Mouse (Mus musculus) hindbrain, embryonic 16.5 days (tissue): ENCODE measurements around the gene Ston2. TPM values are rescaled to one million over a fixed set of nuclear protein-coding genes. Genes with fewer than 3 reads are reported as not detected.

ENCODE experiments used
- ATAC-seq: fragments of 200-750 bp; cut with Nextera tagmentation; 2 replicates; pipeline ENCODE4 v1.8.0; 2017; ENCODE audit warnings: moderate TSS enrichment, moderate library complexity
- H3K27ac ChIP-seq: fragments of 300-500 bp; sonication (generic); 2 replicates; pipeline ENCODE4 v1.5.1; 2014; ENCODE audit warnings: low read depth, mild to moderate bottlenecking, control low read depth, low read length, moderate library complexity
- H3K27me3 ChIP-seq: fragments of 300-500 bp; sonication (generic); replicated peaks from 2 replicates; pipeline ENCODE4 v1.6.1; 2014; ENCODE audit warnings: low read length; ENCODE audit not compliant: control insufficient read depth, insufficient read depth
- H3K36me3 ChIP-seq: fragments of 300-500 bp; sonication (generic); 2 replicates; pipeline ENCODE4 v1.6.1; 2014; ENCODE audit warnings: mild to moderate bottlenecking, low read length, moderate library complexity, mixed read lengths; ENCODE audit not compliant: control insufficient read depth, insufficient read depth
- H3K4me1 ChIP-seq: fragments of 300-500 bp; sonication (generic); 2 replicates; pipeline ENCODE4 v1.6.1; 2014; ENCODE audit warnings: low read depth, low read length; ENCODE audit not compliant: control insufficient read depth, insufficient read depth
- H3K4me2 ChIP-seq: fragments of 300-500 bp; sonication (generic); 2 replicates; pipeline ENCODE4 v1.6.1; 2014; ENCODE audit warnings: mild to moderate bottlenecking, low read length, control low read depth, moderate library complexity
- H3K4me3 ChIP-seq: fragments of 300-500 bp; sonication (generic); 2 replicates; pipeline ENCODE4 v1.5.1; 2014; ENCODE audit warnings: mild to moderate bottlenecking, low read length, control low read depth, moderate library complexity
- H3K9ac ChIP-seq: fragments of 300-500 bp; sonication (generic); 2 replicates; pipeline ENCODE4 v1.6.1; 2014; ENCODE audit warnings: low read depth, mild to moderate bottlenecking, control low read depth, low read length, moderate library complexity
- H3K9me3 ChIP-seq: fragments of 300-500 bp; sonication (generic); 2 replicates; pipeline ENCODE4 v1.6.1; 2014; ENCODE audit warnings: mild to moderate bottlenecking, low read length, moderate library complexity; ENCODE audit not compliant: control insufficient read depth
- WGBS: fragments of 180-500 bp; shearing (Covaris S2); extraction: QIAGEN DNeasy Blood & Tissue Kit; methylation state at CpG from one replicate; pipeline ENCODE4 v1.1.7; 2014; 5-methylcytosine and 5-hydroxymethylcytosine counted together
- polyA plus RNA-seq: library from polyadenylated mRNA; unstranded; fragments of >200 nt; fragmentation: Nextera tagmentation; extraction: Ambion mirVana; gene quantifications from 2 replicates; pipeline ENCODE4 v1.2.1, GENCODE M21; 2015

Gene Ston2
- polyA plus RNA-seq, 1 experiment from 2014 or later, result 7.1 TPM

- Histone ChIP-seq H3K4me3 (no peak overlapping the region), H3K36me3 (no peaks in the 10 kb centered on the region), H3K27ac (no peak overlapping the region), H3K27me3 (no peaks in the 10 kb centered on the region; the same call in 1 of the 2 replicates), H3K9me3 (no peaks in the 10 kb centered on the region), H3K9ac (no peak overlapping the region), H3K4me2 (no peak overlapping the region), H3K4me1 (peaks cover 9% of the 10 kb centered on the region)
- 49% methylated on average over 2 of the region's 2 CpGs for WGBS
- no peak for ATAC-seq
Measured at GRCm38 (mm10) chr12:91764471-91764870, 23.7 kb downstream of the Ston2 start.

- Histone ChIP-seq H3K4me2 (no peak overlapping the region), H3K27me3 (no peaks in the 10 kb centered on the region), H3K9ac (no peak overlapping the region), H3K4me3 (no peak overlapping the region), H3K9me3 (no peaks in the 10 kb centered on the region), H3K4me1 (peaks cover 2% of the 10 kb centered on the region; the same call in 1 of the 2 replicates), H3K36me3 (no peaks in the 10 kb centered on the region), H3K27ac (no peak overlapping the region)
- WGBS, result 75% methylated on average over 3 of the region's 3 CpGs
- no peak for ATAC-seq
Measured at GRCm38 (mm10) chr12:91759836-91760235, 28.4 kb downstream of the Ston2 start.

GRCm38 (mm10) chr12:91757854-91758562, 30.2 kb downstream of the Ston2 start:
- Histone ChIP-seq H3K9me3 (no peaks in the 10 kb centered on the region), H3K9ac (no peak overlapping the region), H3K4me1 (no peaks in the 10 kb centered on the region), H3K4me3 (no peak overlapping the region), H3K27me3 (no peaks in the 10 kb centered on the region), H3K27ac (no peak overlapping the region), H3K36me3 (no peaks in the 10 kb centered on the region), H3K4me2 (no peak overlapping the region)
- 80% methylated on average over 13 of the region's 13 CpGs for WGBS
- no peak for ATAC-seq

- no peak overlapping the region for H3K4me2 ChIP-seq
- ATAC-seq, result no peak
- H3K27ac ChIP-seq, result no peak overlapping the region
- no peaks in the 10 kb centered on the region for H3K4me1 ChIP-seq
- no peaks in the 10 kb centered on the region for H3K27me3 ChIP-seq
- no peak overlapping the region for H3K4me3 ChIP-seq
- H3K9me3 ChIP-seq, result no peaks in the 10 kb centered on the region
- H3K36me3 ChIP-seq, result no peaks in the 10 kb centered on the region
- WGBS, result 58% methylated on average over 5 of the region's 5 CpGs
- no peak overlapping the region for H3K9ac ChIP-seq
Measured at GRCm38 (mm10) chr12:91756562-91757166, 31.5 kb downstream of the Ston2 start.

- no peak overlapping the region for H3K4me2 ChIP-seq
- H3K9ac ChIP-seq, result no peak overlapping the region
- H3K4me1 ChIP-seq, result peaks cover 7% of the 10 kb centered on the region
- H3K9me3 ChIP-seq, result no peaks in the 10 kb centered on the region
- 65% methylated on average over 6 of the region's 6 CpGs for WGBS
- H3K36me3 ChIP-seq, result no peaks in the 10 kb centered on the region
- ATAC-seq, result peak; percentile 91
- H3K4me3 ChIP-seq, result no peak overlapping the region
- H3K27ac ChIP-seq, result no peak overlapping the region
- H3K27me3 ChIP-seq, result no peaks in the 10 kb centered on the region
Measured at GRCm38 (mm10) chr12:91754606-91755005, 33.6 kb downstream of the Ston2 start.

GRCm38 (mm10) chr12:91752711-91753110, 35.5 kb downstream of the Ston2 start:
- Histone ChIP-seq H3K27me3 (no peaks in the 10 kb centered on the region), H3K9me3 (no peaks in the 10 kb centered on the region), H3K4me1 (peaks cover 14% of the 10 kb centered on the region), H3K9ac (no peak overlapping the region), H3K36me3 (no peaks in the 10 kb centered on the region), H3K4me3 (no peak overlapping the region), H3K27ac (no peak overlapping the region), H3K4me2 (no peak overlapping the region)
- WGBS, result 91% methylated on average over 5 of the region's 5 CpGs
- ATAC-seq, result no peak

- H3K4me2 ChIP-seq, result no peak overlapping the region
Measured at GRCm38 (mm10) chr12:91751893-91752597, 36.1 kb downstream of the Ston2 start.

GRCm38 (mm10) chr12:91749543-91750184, 38.5 kb downstream of the Ston2 start:
- H3K9ac ChIP-seq, result no peak overlapping the region
- H3K36me3 ChIP-seq, result no peaks in the 10 kb centered on the region

More at GRCm38 (mm10) chr12:91751893-91752597, 36.1 kb downstream of the Ston2 start:
- ATAC-seq, result no peak
- Histone ChIP-seq H3K27me3 (no peaks in the 10 kb centered on the region), H3K9me3 (no peaks in the 10 kb centered on the region), H3K36me3 (no peaks in the 10 kb centered on the region), H3K9ac (no peak overlapping the region), H3K4me1 (peaks cover 14% of the 10 kb centered on the region), H3K4me3 (no peak overlapping the region), H3K27ac (no peak overlapping the region)
- 92% methylated on average over 13 of the region's 13 CpGs for WGBS

More at GRCm38 (mm10) chr12:91749543-91750184, 38.5 kb downstream of the Ston2 start:
- no peaks in the 10 kb centered on the region for H3K9me3 ChIP-seq
- WGBS, result 47% methylated on average over 11 of the region's 11 CpGs
- no peak overlapping the region for H3K27ac ChIP-seq
- H3K4me1 ChIP-seq, result peaks cover 18% of the 10 kb centered on the region
- peak; percentile 72 for ATAC-seq
- H3K27me3 ChIP-seq, result no peaks in the 10 kb centered on the region
- H3K4me3 ChIP-seq, result no peak overlapping the region
- no peak overlapping the region for H3K4me2 ChIP-seq
